In the genomic region with DNA sequence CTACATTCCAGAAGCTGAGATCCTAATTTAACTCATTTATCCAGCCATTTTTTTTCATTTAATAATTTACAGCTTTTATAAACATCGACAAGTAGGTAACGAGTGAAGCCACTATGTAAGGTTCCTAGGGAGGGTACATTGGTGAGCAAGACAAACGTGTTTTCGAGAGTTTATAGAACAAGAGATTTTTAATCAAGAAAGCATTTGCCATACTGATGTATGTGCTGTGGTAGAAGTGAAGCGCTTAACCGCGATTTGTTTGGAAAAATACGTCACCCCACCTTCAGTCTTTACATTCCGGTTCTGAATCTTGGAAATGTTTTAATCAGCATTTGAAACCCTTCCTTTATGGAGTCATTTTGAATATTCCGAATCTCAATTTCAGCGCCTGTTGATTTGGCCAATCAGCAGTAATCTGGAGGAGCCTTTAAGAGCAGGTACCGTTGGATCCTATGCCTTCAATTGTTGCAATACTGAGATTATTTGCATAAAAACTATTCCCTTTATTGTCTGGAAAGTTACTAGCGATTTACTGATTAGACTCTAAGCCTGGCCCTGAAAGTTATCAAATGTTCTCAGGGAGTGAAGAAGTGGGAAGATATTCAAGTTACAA, we compare ENCODE assay signal across 1 mouse cellular context.
A peak's percentile ranks its signal among the peaks of the same experiment; 100 is the strongest.
TF ChIP-seq lines count a peak whose summit lies in the region.

No protein-coding gene starts in this region.

TF ChIP-seq in CH12.LX, 34 proteins besides CTCF, POLR2A, EP300 and RAD21 (continued from another document):
- TF ChIP-seq ELF1 (IDR thresholded peaks at IDR 0.05; ENCODE audit: low read depth, low read length) (no peak), NELFE (IDR thresholded peaks at IDR 0.05; ENCODE audit: low read depth, low read length) (0 out of 2 replicates have a peak, but pooled peaks have one; percentile 28), ZNF384 (IDR thresholded peaks at IDR 0.05; ENCODE audit: low read depth, low read length) (no peak), ZMIZ1 (IDR thresholded peaks at IDR 0.05; ENCODE audit: low read depth, low read length) (no peak), BHLHE40 (IDR thresholded peaks at IDR 0.05; ENCODE audit: low read depth, low read length) (no peak), TCF12 (IDR thresholded peaks at IDR 0.05; ENCODE audit: low read depth, low read length) (no peak), KAT2A (IDR thresholded peaks at IDR 0.05; ENCODE audit: insufficient replicate concordance, low read length) (no peak), ETS1 (conservative IDR thresholded peaks at IDR 0.05; ENCODE audit: low read depth, low read length) (no peak), PAX5 (IDR thresholded peaks at IDR 0.05; ENCODE audit: low read length) (no peak), GABPA (IDR thresholded peaks at IDR 0.05; ENCODE audit: insufficient replicate concordance, low read depth, low read length) (no peak), JUND (conservative IDR thresholded peaks at IDR 0.05; ENCODE audit: low read depth, low read length) (no peak), MAZ (IDR thresholded peaks at IDR 0.05; ENCODE audit: low read depth, low read length) (no peak), CHD2 (IDR thresholded peaks at IDR 0.05; ENCODE audit: low read length) (no peak), MAFK (IDR thresholded peaks at IDR 0.05; ENCODE audit: insufficient replicate concordance, low read length) (peak; percentile 27; the same call in 1 of the 2 replicates), SIN3A (IDR thresholded peaks at IDR 0.05; ENCODE audit: low read length) (peak; percentile 46; the same call in 1 of the 2 replicates), MYC (IDR thresholded peaks at IDR 0.05; ENCODE audit: low read depth, low read length) (no peak)
